Mouse (Mus musculus) adrenal gland, postnatal 0 days (tissue): ENCODE data around the gene Cdh4. TPM values are rescaled to one million over a fixed set of nuclear protein-coding genes. Genes with fewer than 3 reads are reported as not detected.

Experiments
- polyA plus RNA-seq: library from polyadenylated mRNA; unstranded; fragments of >200 nt; fragmentation: Nextera tagmentation; extraction: Ambion mirVana; gene quantifications from 2 replicates; pipeline ENCODE4 v1.2.1, GENCODE M21; 2015

Cdh4 gene
- polyA plus RNA-seq, result 2.7 and 3.9 TPM in 2 replicates

DNA sequence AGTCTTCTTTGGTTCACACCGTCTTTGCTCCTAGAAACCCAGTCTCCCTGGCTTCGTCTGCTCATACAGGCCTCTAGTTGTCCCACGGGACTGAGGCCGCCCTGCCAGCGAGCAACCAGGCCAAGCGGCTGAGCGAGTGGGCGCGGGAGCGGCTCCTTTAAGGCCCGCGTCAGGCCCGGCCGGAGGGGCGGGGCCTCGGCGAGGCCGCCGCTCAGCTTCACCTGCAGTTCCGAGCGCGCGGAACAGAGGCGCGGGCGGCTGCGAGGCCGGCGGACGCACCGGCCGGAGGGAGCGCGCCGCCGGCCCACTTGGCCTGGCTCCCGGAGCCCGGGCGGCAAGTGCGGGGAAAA, at the start of gene Cdh4:
Cdh4 (plus strand) TSS at position 241 of the 350 bp plus-strand sequence.

